Mouse (Mus musculus): ENCODE measurements around the gene Zfyve19. TPM values are rescaled to one million over a fixed set of nuclear protein-coding genes. Genes with fewer than 3 reads are reported as not detected.

Gene Zfyve19
- polyA plus RNA-seq, 1 experiment, result 41.2 TPM

DNA sequence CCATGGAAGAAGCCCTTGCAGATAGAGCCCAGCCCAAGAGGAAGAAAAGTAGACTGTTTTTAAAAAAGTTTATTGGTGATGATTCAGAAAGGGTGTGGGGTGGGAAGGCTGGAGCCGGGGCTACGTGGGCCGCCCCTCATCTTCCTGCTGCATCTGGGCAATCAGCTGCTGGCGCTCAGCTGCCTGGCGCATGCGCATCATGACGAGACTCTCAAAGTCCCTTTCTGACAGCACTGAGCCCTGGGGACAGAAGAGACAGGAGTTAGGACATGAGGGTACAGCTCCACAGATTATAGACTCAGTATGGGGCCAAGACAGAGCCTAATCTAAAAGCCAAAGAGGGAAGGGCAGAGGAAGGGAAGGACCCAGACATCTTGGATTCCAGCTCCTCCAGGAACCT lies 36.0 kb upstream of the Zfyve19 start:
- Histone ChIP-seq H3K4me3 (ENCODE audit: insufficient read depth, low read length) (no peak overlapping the region), H3K4me1 (ENCODE audit: control insufficient read depth, insufficient read depth, low read length) (peaks cover 21% of the 10 kb centered on the region), H3K27ac (ENCODE audit: insufficient read depth, low read depth, low read length) (no peak overlapping the region)
- TF ChIP-seq CTCF (IDR thresholded peaks at IDR 0.05; ENCODE audit: low read depth, low read length) (no peak), POLR2A (IDR thresholded peaks at IDR 0.05; ENCODE audit: borderline replicate concordance, low read depth, low read length) (no peak)

DNA sequence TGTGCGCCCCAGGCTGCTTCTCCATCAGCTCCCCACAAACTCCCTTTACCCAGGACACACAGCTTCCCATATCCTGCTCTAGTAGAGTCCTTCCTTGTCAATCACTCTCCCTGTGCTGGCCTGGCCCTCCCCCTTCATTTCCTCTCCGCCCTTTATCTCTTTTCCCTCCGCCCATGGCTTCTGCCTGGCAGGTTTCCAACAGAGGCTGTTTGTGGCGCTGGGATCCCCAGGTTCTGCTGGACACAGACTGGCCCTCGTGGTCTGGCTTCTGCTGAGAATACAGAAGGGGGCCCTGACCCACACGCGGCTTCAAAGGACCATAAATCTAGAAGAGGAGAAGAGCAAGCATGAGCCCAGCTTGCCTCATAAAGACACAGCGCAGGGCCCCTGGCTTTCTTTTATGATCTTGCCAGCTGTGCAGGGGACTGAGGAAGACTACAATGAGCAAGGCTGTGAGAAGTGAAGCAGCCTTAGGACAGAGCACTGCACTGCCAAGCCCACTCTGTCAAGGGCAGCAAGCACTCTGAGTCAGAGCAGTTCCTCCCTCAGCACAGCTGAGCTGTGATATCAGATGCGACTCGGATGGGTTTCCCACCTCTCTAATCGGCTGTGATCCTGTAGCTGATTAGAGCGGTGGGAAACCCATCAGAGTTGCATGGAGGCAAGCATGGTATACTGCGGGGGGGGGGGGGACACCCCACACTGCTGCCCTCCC lies 35.4 kb upstream of the Zfyve19 start:
- H3K4me1 ChIP-seq (ENCODE audit: control insufficient read depth, insufficient read depth, low read length), result peaks cover 21% of the 10 kb centered on the region
- H3K27ac ChIP-seq (ENCODE audit: insufficient read depth, low read depth, low read length), result no peak overlapping the region
- TF ChIP-seq POLR2A (IDR thresholded peaks at IDR 0.05; ENCODE audit: borderline replicate concordance, low read depth, low read length) (no peak), CTCF (IDR thresholded peaks at IDR 0.05; ENCODE audit: low read depth, low read length) (no peak)
- H3K4me3 ChIP-seq (ENCODE audit: insufficient read depth, low read length), result no peak overlapping the region

DNA sequence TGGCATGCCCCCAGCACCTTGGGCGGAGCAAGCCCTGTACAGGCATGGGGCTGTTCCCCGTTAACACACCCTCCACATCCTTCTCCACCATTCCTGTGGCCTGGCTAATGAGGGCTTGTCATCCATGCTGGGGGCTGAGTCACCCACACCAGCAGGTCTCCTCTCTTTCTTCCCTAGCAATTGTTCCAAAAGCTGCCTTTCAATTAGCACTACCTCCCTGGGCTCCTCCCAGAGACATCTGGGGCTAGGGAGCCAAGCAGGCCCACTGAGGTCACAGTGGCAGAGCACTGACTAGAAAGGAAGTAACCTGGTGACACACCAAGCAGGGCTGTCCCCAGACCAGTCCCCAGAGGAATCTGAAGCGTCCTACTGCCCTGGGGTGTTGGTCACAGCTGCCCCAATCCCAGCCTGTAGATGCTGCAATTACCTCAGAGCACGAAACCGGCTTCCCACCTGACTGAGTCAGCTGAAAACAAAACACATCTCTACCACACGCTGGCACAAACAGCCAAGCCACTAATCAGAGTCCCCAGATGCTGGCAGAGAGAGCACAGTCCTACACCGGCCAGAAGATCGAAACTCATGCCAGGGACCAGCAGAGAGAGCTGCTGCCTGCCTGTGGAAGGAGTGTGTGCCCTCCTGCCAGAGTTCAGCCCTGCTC lies 34.3 kb upstream of the Zfyve19 start, which contains the start of gene Gm14137:
TSS of gene Gm14137 (plus strand) at position 519 of the 661 bp plus-strand sequence.
- TF ChIP-seq POLR2A (IDR thresholded peaks at IDR 0.05; ENCODE audit: borderline replicate concordance, low read depth, low read length) (no peak), CTCF (IDR thresholded peaks at IDR 0.05; ENCODE audit: low read depth, low read length) (no peak)
- Histone ChIP-seq H3K4me3 (ENCODE audit: insufficient read depth, low read length) (no peak within 1 kb of the TSS), H3K4me1 (ENCODE audit: control insufficient read depth, insufficient read depth, low read length) (peaks cover 21% of the 10 kb centered on the region), H3K27ac (ENCODE audit: insufficient read depth, low read depth, low read length) (no peak within 1 kb of the TSS)

DNA sequence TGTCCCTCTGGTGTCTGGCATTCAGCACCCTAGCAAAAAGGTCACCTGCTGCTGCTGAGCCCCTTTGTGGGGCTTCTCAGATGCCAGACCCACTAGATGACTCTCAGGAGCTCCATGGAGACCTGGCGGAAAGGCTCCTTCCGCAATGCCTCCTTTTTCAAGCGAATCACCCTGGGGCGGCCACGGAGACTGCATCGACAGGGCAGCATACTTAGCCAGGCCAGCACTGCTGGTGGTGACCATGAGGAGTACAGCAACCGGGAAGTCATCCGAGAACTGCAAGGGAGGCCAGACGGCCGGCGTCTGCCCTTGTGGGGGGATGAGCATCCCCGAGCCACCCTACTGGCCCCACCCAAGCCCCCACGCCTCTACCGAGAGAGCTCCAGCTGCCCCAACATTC lies 33.6 kb upstream of the Zfyve19 start:
- H3K4me1 ChIP-seq (ENCODE audit: control insufficient read depth, insufficient read depth, low read length), result peaks cover 17% of the 10 kb centered on the region
- no peak overlapping the region for H3K4me3 ChIP-seq (ENCODE audit: insufficient read depth, low read length)
- TF ChIP-seq CTCF (IDR thresholded peaks at IDR 0.05; ENCODE audit: low read depth, low read length), result no peak
- no peak overlapping the region for H3K27ac ChIP-seq (ENCODE audit: insufficient read depth, low read depth, low read length)

DNA sequence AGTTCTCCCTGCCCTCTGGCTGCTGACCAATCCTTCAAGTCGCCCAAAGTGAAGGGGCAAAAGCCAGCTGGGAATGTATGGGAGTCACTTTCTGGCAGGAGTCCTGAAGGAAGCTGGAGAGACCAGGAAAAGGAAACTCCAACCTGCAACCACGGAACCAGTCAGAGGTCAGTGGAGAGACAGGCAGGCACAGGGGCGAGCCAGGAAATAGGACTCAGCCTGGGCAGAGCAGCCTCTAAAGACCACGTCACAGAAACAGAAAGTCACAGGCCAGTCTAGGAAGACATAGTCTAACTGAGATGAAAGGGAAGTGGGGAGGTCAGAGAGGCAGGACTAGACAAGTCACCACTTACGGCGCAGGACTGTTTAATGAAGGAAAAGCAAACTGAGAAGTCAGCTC lies 32.8 kb upstream of the Zfyve19 start:
- H3K4me1 ChIP-seq (ENCODE audit: control insufficient read depth, insufficient read depth, low read length), result peaks cover 13% of the 10 kb centered on the region
- TF ChIP-seq CTCF (IDR thresholded peaks at IDR 0.05; ENCODE audit: low read depth, low read length), result no peak
- no peak for TF ChIP-seq POLR2A (IDR thresholded peaks at IDR 0.05; ENCODE audit: borderline replicate concordance, low read depth, low read length)
- no peak overlapping the region for H3K27ac ChIP-seq (ENCODE audit: insufficient read depth, low read depth, low read length)
- H3K4me3 ChIP-seq (ENCODE audit: insufficient read depth, low read length), result no peak overlapping the region

DNA sequence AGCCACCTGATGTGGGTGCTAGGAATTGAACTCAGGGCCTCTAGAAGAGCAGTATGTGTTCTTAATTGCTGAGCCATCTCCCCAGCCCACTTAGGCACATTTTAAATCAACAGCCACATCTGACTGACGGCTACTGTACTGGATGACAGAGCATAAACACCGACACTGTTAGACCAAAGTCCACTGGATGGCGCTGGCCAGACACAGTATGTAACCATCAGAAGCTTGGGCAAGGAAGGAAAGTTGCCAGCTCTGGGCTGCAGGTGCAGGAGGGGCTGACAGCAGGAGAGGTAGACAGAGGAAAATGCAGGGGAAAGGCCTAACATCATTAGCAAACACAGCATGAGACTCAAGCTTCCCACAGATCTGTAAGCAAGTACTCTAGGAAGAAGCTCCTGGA lies 31.7 kb upstream of the Zfyve19 start:
- peaks cover 13% of the 10 kb centered on the region for H3K4me1 ChIP-seq (ENCODE audit: control insufficient read depth, insufficient read depth, low read length)
- H3K27ac ChIP-seq (ENCODE audit: insufficient read depth, low read depth, low read length), result no peak overlapping the region

DNA sequence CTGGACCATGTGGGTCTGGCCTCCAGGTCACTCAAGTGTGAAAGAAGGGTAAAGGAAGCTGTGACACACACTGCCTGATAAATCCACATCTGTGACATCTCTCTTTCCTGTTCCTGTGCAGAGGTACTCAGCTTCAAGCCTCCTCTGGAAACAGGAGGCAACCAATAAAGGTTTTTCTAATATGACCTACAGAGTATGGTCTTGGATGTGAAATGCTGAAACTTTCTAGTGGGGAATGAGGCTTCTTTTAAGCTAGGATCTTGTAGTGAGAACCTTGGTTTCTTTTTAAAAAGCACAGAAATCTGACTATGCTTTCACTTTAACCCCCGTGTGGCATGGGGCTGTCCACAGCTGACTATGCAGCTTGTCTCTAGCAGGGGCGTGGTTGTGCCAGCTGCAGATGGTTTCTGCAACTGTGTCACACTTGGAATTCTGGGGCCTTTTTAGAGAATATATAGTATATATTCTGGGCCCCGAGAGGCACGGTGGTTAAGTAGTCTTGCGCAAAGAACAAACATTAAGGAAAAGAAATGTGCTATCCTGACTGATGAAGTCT lies 31.0 kb upstream of the Zfyve19 start:
- TF ChIP-seq CTCF (IDR thresholded peaks at IDR 0.05; ENCODE audit: low read depth, low read length) (no peak), POLR2A (IDR thresholded peaks at IDR 0.05; ENCODE audit: borderline replicate concordance, low read depth, low read length) (no peak)
- H3K4me1 ChIP-seq (ENCODE audit: control insufficient read depth, insufficient read depth, low read length), result peaks cover 9% of the 10 kb centered on the region

More for the DNA sequence above, 31.7 kb upstream of the Zfyve19 start:
- TF ChIP-seq POLR2A (IDR thresholded peaks at IDR 0.05; ENCODE audit: borderline replicate concordance, low read depth, low read length), result no peak
- TF ChIP-seq CTCF (IDR thresholded peaks at IDR 0.05; ENCODE audit: low read depth, low read length), result no peak
- H3K4me3 ChIP-seq (ENCODE audit: insufficient read depth, low read length), result no peak overlapping the region

DNA sequence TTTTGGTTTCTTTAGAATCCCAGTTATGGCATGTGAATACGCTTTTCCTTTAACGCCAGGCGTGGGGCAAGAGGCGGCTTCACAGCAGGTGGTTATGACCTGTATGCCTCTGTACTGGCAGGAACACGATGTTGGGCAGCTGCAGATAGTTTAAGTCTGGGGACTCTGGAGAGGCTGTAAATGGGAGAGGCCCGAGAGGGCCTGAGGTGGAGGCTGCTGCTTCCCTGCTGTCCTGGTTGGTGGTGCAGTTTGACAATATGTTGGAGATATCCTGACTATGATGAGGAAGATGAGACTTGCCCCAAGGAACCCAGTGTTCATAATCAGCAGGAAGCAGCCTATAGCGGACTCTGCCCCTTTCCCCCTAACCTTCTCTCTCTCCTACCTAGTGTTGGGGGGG lies 25.5 kb upstream of the Zfyve19 start:
- H3K4me1 ChIP-seq (ENCODE audit: control insufficient read depth, insufficient read depth, low read length), result no peaks in the 10 kb centered on the region
- no peak overlapping the region for H3K4me3 ChIP-seq (ENCODE audit: insufficient read depth, low read length)
- no peak for TF ChIP-seq POLR2A (IDR thresholded peaks at IDR 0.05; ENCODE audit: borderline replicate concordance, low read depth, low read length)
- TF ChIP-seq CTCF (IDR thresholded peaks at IDR 0.05; ENCODE audit: low read depth, low read length), result no peak
- no peak overlapping the region for H3K27ac ChIP-seq (ENCODE audit: insufficient read depth, low read depth, low read length)

More for the DNA sequence above, 31.0 kb upstream of the Zfyve19 start:
- H3K27ac ChIP-seq (ENCODE audit: insufficient read depth, low read depth, low read length), result no peak overlapping the region
- no peak overlapping the region for H3K4me3 ChIP-seq (ENCODE audit: insufficient read depth, low read length)

DNA sequence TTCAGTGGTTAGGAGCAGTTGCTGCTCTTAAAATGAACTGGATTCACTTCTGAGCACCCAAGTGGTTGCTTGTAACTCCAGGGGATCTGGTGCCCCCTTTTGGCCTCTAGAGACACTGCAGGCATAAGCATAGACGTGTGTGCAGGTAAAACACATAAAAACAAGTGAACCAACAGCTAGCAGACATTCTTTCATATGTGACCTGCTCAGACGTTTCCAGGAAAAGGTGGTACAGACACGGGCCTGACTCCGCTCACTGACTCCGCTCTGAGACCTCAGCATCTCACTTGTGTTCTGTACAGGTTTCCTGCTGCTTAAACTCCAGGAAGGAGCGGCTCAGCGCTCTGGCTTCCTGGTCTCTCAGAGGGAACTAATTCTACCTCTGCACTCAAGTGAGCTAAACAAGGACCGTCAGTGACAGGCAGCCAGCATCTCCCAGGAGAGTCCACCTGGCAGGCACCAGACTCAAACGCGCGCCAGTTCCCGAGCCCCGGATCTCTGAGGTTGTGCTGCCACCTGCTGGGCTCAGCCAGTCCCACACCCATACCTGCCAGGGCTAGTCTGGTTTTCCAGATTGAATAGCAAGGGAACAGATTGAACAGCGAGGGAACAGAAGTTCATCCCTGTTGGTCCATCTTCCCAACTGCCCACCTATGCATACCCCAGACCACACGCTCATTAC lies 19.2 kb upstream of the Zfyve19 start:
- peak overlapping the region; percentile 19; the same call in 1 of the 2 replicates for H3K4me3 ChIP-seq (ENCODE audit: insufficient read depth, low read length)
- no peak overlapping the region for H3K27ac ChIP-seq (ENCODE audit: insufficient read depth, low read depth, low read length)
- TF ChIP-seq CTCF (IDR thresholded peaks at IDR 0.05; ENCODE audit: low read depth, low read length) (peak; percentile 74), POLR2A (IDR thresholded peaks at IDR 0.05; ENCODE audit: borderline replicate concordance, low read depth, low read length) (no peak)

More for the DNA sequence above, 19.2 kb upstream of the Zfyve19 start:
- peaks cover 3% of the 10 kb centered on the region; the same call in 1 of the 2 replicates for H3K4me1 ChIP-seq (ENCODE audit: control insufficient read depth, insufficient read depth, low read length)

All from bone marrow macrophage, adult 2 months (primary cell).